Mouse (Mus musculus) embryonic facial prominence, embryonic 12.5 days (tissue): ENCODE results near the gene Smap2. TPM values are rescaled to one million over a fixed set of nuclear protein-coding genes. Genes with fewer than 3 reads are reported as not detected.

Source experiments
- ATAC-seq: fragments of 200-750 bp; cut with Nextera tagmentation; 2 replicates; pipeline ENCODE4 v1.8.0; 2017; ENCODE audit not compliant: insufficient number of reproducible peaks, insufficient read depth, low FRiP score, low TSS enrichment
- H3K27ac ChIP-seq: fragments of 300-500 bp; sonication (generic); 2 replicates; pipeline ENCODE4 v1.5.1; 2016; ENCODE audit warnings: mild to moderate bottlenecking
- H3K27me3 ChIP-seq: fragments of 300-500 bp; sonication (generic); 2 replicates; pipeline ENCODE4 v1.6.1; 2016; ENCODE audit warnings: mild to moderate bottlenecking, moderate library complexity
- H3K36me3 ChIP-seq: fragments of 300-500 bp; sonication (generic); 2 replicates; pipeline ENCODE4 v1.6.1; 2016; ENCODE audit warnings: mild to moderate bottlenecking
- H3K4me1 ChIP-seq: fragments of 300-500 bp; sonication (generic); 2 replicates; pipeline ENCODE4 v1.6.1; 2016
- H3K4me2 ChIP-seq: fragments of 300-500 bp; sonication (generic); replicated peaks from 2 replicates; pipeline ENCODE4 v1.6.1; 2016; ENCODE audit warnings: mild to moderate bottlenecking, moderate library complexity
- H3K4me3 ChIP-seq: fragments of 300-500 bp; sonication (generic); 2 replicates; pipeline ENCODE4 v1.5.1; 2016; ENCODE audit warnings: mild to moderate bottlenecking
- H3K9ac ChIP-seq: fragments of 300-500 bp; sonication (generic); 2 replicates; pipeline ENCODE4 v1.6.1; 2016; ENCODE audit warnings: mild to moderate bottlenecking, moderate library complexity
- H3K9me3 ChIP-seq: fragments of 300-500 bp; sonication (generic); 2 replicates; pipeline ENCODE4 v1.6.1; 2016; ENCODE audit warnings: mild to moderate bottlenecking, moderate library complexity
- WGBS: fragments of 180-500 bp; shearing (Covaris S2); methylation state at CpG from one replicate; pipeline ENCODE4 v1.1.7; 2016; 5-methylcytosine and 5-hydroxymethylcytosine counted together
- microRNA-seq: library from miRNA; unstranded; fragments of <30 nt; microRNA quantifications from one replicate; pipeline ENCODE4, GENCODE M21; 2017
- polyA plus RNA-seq: library from polyadenylated mRNA; unstranded; fragments of >200 nt; fragmentation: Nextera tagmentation; extraction: Ambion mirVana; gene quantifications from 2 replicates; pipeline ENCODE4 v1.2.1, GENCODE M21; 2016

The Smap2 gene
- polyA plus RNA-seq, 1 experiment from 2014 or later, result 22.6 TPM

GRCm38 (mm10) chr4:120928686-120929085 is 88.4 kb downstream of the Smap2 start:
- no peaks in the 10 kb centered on the region for H3K27me3 ChIP-seq
- no peak for ATAC-seq
- WGBS, result 80% methylated on average over 3 of the region's 3 CpGs
- H3K4me2 ChIP-seq, result no peak overlapping the region
- no peak overlapping the region for H3K9ac ChIP-seq
- no peak overlapping the region for H3K27ac ChIP-seq
- peaks cover 10% of the 10 kb centered on the region for H3K36me3 ChIP-seq
- H3K9me3 ChIP-seq, result peaks cover 6% of the 10 kb centered on the region; the same call in 1 of the 2 replicates
- H3K4me1 ChIP-seq, result no peaks in the 10 kb centered on the region
- H3K4me3 ChIP-seq, result no peak overlapping the region

- H3K36me3 ChIP-seq, result peaks cover 27% of the 10 kb centered on the region
These were observed 91.7 kb downstream of the Smap2 start for GRCm38 (mm10) chr4:120925386-120925785.

GRCm38 (mm10) chr4:120924554-120925299 is 92.3 kb downstream of the Smap2 start, which contains the start of gene Exo5:
Gene Exo5 (minus strand): TSS chr4:120925017.
- H3K9ac ChIP-seq, result peak within 1 kb of the TSS; percentile 71

More at GRCm38 (mm10) chr4:120925386-120925785, 91.7 kb downstream of the Smap2 start:
- H3K4me1 ChIP-seq, result no peaks in the 10 kb centered on the region
- H3K9me3 ChIP-seq, result peaks cover 12% of the 10 kb centered on the region
- peak overlapping the region; percentile 89 for H3K27ac ChIP-seq
- no peaks in the 10 kb centered on the region for H3K27me3 ChIP-seq
- ATAC-seq, result no peak
- 20% methylated on average over 3 of the region's 3 CpGs for WGBS
- peak overlapping the region; percentile 68 for H3K4me3 ChIP-seq
- peak overlapping the region; percentile 71 for H3K9ac ChIP-seq
- peak overlapping the region; percentile 50 for H3K4me2 ChIP-seq

GRCm38 (mm10) chr4:120921461-120921860 is 95.6 kb downstream of the Smap2 start:
- Histone ChIP-seq H3K9ac (no peak overlapping the region), H3K4me1 (no peaks in the 10 kb centered on the region), H3K4me3 (no peak overlapping the region), H3K27ac (no peak overlapping the region), H3K27me3 (no peaks in the 10 kb centered on the region), H3K36me3 (peaks cover 29% of the 10 kb centered on the region), H3K4me2 (no peak overlapping the region), H3K9me3 (peaks cover 11% of the 10 kb centered on the region)
- 95% methylated on average over 8 of the region's 8 CpGs for WGBS
- no peak for ATAC-seq

More at GRCm38 (mm10) chr4:120924554-120925299, 92.3 kb downstream of the Smap2 start, which contains the start of gene Exo5:
- under 1% methylated on average over 33 of the region's 33 CpGs for WGBS
- Histone ChIP-seq H3K36me3 (peaks cover 29% of the 10 kb centered on the region), H3K9me3 (peaks cover 11% of the 10 kb centered on the region), H3K27ac (peak within 1 kb of the TSS; percentile 89), H3K27me3 (no peaks in the 10 kb centered on the region), H3K4me2 (peak within 1 kb of the TSS; percentile 50), H3K4me1 (no peaks in the 10 kb centered on the region), H3K4me3 (peak within 1 kb of the TSS; percentile 68)
- peak; percentile 96 for ATAC-seq

Small RNAs within 50 kb of the gene (microRNA-seq; reads per million reads assigned to microRNA genes)
- 0.54 reads per million for gene Mir7015

Other genes with a start within 250 kb of the Smap2 start
- gene Nfyc, start 185.7 kb downstream of the Smap2 start, polyA plus RNA-seq, result 106 and 117 TPM in 2 replicates
- gene Rims3, start 162.4 kb downstream of the Smap2 start, polyA plus RNA-seq, result 3.8 and 4.2 TPM in 2 replicates
- 31.1 and 33.1 TPM in 2 replicates for gene Exo5, start 92.2 kb downstream of the Smap2 start, polyA plus RNA-seq
- gene Zfp69, start 65.5 kb downstream of the Smap2 start, polyA plus RNA-seq, result 11.2 and 11.8 TPM in 2 replicates
- gene Col9a2, start 22.1 kb upstream of the Smap2 start, polyA plus RNA-seq, result 61.6 and 62.4 TPM in 2 replicates
- 23.0 and 25.2 TPM in 2 replicates for gene Zmpste24, start 81.0 kb upstream of the Smap2 start, polyA plus RNA-seq
- not detected in 2 replicates for gene Tmco2, start 92.0 kb upstream of the Smap2 start, polyA plus RNA-seq
- 35.2 and 35.6 TPM in 2 replicates for gene Rlf, start 197.8 kb upstream of the Smap2 start, polyA plus RNA-seq